Mouse (Mus musculus) forebrain, embryonic 16.5 days (tissue): ENCODE data around the gene Tuba1b. TPM values are rescaled to one million over a fixed set of nuclear protein-coding genes. Genes with fewer than 3 reads are reported as not detected.
A peak's percentile ranks its signal among the peaks of the same experiment; 100 is the strongest.

Source experiments
- ATAC-seq: fragments of 200-750 bp; cut with Nextera tagmentation; 2 replicates; pipeline ENCODE4 v1.8.0; 2017; ENCODE audit warnings: mild to moderate bottlenecking, moderate library complexity
- H3K27ac ChIP-seq: fragments of 300-500 bp; sonication (generic); 2 replicates; pipeline ENCODE4 v1.5.1; 2014; ENCODE audit warnings: low read length, control low read depth
- H3K27me3 ChIP-seq: fragments of 300-500 bp; sonication (generic); replicated peaks from 2 replicates; pipeline ENCODE4 v1.6.1; 2014; ENCODE audit warnings: low read length; ENCODE audit not compliant: control insufficient read depth, insufficient read depth
- H3K36me3 ChIP-seq: fragments of 300-500 bp; sonication (generic); 2 replicates; pipeline ENCODE4 v1.6.1; 2014; ENCODE audit not compliant: control insufficient read depth, insufficient read depth
- H3K4me1 ChIP-seq: fragments of 300-500 bp; sonication (generic); replicated peaks from 2 replicates; pipeline ENCODE4 v1.6.1; 2014; ENCODE audit warnings: low read length; ENCODE audit not compliant: control insufficient read depth, insufficient read depth
- H3K4me2 ChIP-seq: fragments of 300-500 bp; sonication (generic); 2 replicates; pipeline ENCODE4 v1.6.1; 2014; ENCODE audit warnings: mild to moderate bottlenecking, low read length, control low read depth
- H3K4me3 ChIP-seq: fragments of 300-500 bp; sonication (generic); replicated peaks from 2 replicates; pipeline ENCODE4 v1.5.1; 2014; ENCODE audit warnings: mild to moderate bottlenecking, low read length, control low read depth
- H3K9ac ChIP-seq: fragments of 300-500 bp; sonication (generic); replicated peaks from 2 replicates; pipeline ENCODE4 v1.6.1; 2014; ENCODE audit warnings: low read depth, low read length, control low read depth
- H3K9me3 ChIP-seq: fragments of 300-500 bp; sonication (generic); 2 replicates; pipeline ENCODE4 v1.6.1; 2016; ENCODE audit warnings: low read length; ENCODE audit not compliant: control insufficient read depth
- WGBS: fragments of 180-500 bp; shearing (Covaris S2); extraction: QIAGEN DNeasy Blood & Tissue Kit; methylation state at CpG from one replicate; pipeline ENCODE4 v1.1.7; 2014; 5-methylcytosine and 5-hydroxymethylcytosine counted together
- polyA plus RNA-seq: library from polyadenylated mRNA; unstranded; fragments of >200 nt; fragmentation: Nextera tagmentation; extraction: Ambion mirVana; gene quantifications from 2 replicates; pipeline ENCODE4 v1.2.1, GENCODE M21; 2015

The Tuba1b gene
- polyA plus RNA-seq, 1 experiment from 2014 or later: 1,178 TPM

- peak overlapping the region; percentile 11 for H3K4me2 ChIP-seq
- peak overlapping the region; percentile 12 for H3K9ac ChIP-seq
- no peaks in the 10 kb centered on the region for H3K9me3 ChIP-seq
- H3K27ac ChIP-seq: no peak overlapping the region
- H3K27me3 ChIP-seq: peaks cover 66% of the 10 kb centered on the region
- peak overlapping the region; percentile 16 for H3K4me3 ChIP-seq
- H3K36me3 ChIP-seq: no peaks in the 10 kb centered on the region
- peaks cover 29% of the 10 kb centered on the region for H3K4me1 ChIP-seq
- 0 out of 2 replicates have a peak, but pooled peaks have one; percentile 23 for ATAC-seq
- WGBS: 2% methylated on average over 41 of the region's 41 CpGs
Observed at GRCm38 (mm10) chr15:98895635-98896589, 38.5 kb downstream of the Tuba1b start.

GRCm38 (mm10) chr15:98894746-98895634 is 39.4 kb downstream of the Tuba1b start:
- Histone ChIP-seq H3K4me1 (peaks cover 29% of the 10 kb centered on the region), H3K27me3 (peaks cover 62% of the 10 kb centered on the region), H3K4me2 (peak overlapping the region; percentile 96), H3K27ac (no peak overlapping the region), H3K9ac (peak overlapping the region; percentile 12), H3K9me3 (no peaks in the 10 kb centered on the region), H3K36me3 (no peaks in the 10 kb centered on the region), H3K4me3 (peak overlapping the region; percentile 50)
- 4% methylated on average over 38 of the region's 38 CpGs for WGBS
- no peak for ATAC-seq

GRCm38 (mm10) chr15:98893940-98894745 is 40.2 kb downstream of the Tuba1b start, which contains the start of gene Rhebl1:
Gene Rhebl1, minus strand, starts transcription at chr15:98894540.
- H3K9ac ChIP-seq: peak within 1 kb of the TSS; percentile 49
- peak within 1 kb of the TSS; percentile 50 for H3K4me3 ChIP-seq
- H3K4me1 ChIP-seq: peaks cover 29% of the 10 kb centered on the region
- under 1% methylated on average over 77 of the region's 77 CpGs for WGBS
- H3K4me2 ChIP-seq: peak within 1 kb of the TSS; percentile 96
- H3K27ac ChIP-seq: no peak within 1 kb of the TSS
- no peaks in the 10 kb centered on the region for H3K36me3 ChIP-seq
- no peak for ATAC-seq
- no peaks in the 10 kb centered on the region for H3K9me3 ChIP-seq
- H3K27me3 ChIP-seq: peaks cover 57% of the 10 kb centered on the region

- Histone ChIP-seq H3K4me2 (no peak overlapping the region), H3K27me3 (peaks cover 46% of the 10 kb centered on the region), H3K9me3 (no peaks in the 10 kb centered on the region), H3K27ac (no peak overlapping the region), H3K4me1 (peaks cover 24% of the 10 kb centered on the region), H3K9ac (no peak overlapping the region), H3K36me3 (no peaks in the 10 kb centered on the region), H3K4me3 (no peak overlapping the region)
- no peak for ATAC-seq
- WGBS: 51% methylated on average over 4 of the region's 4 CpGs
Observed at GRCm38 (mm10) chr15:98893036-98893435, 41.3 kb downstream of the Tuba1b start.

- H3K4me1 ChIP-seq: peaks cover 21% of the 10 kb centered on the region
- H3K36me3 ChIP-seq: no peaks in the 10 kb centered on the region
- H3K4me2 ChIP-seq: no peak overlapping the region
- no peak overlapping the region for H3K9ac ChIP-seq
- peak; percentile 79 for ATAC-seq
- no peak overlapping the region for H3K27ac ChIP-seq
- H3K9me3 ChIP-seq: no peaks in the 10 kb centered on the region
- 42% methylated on average over 6 of the region's 6 CpGs for WGBS
- H3K4me3 ChIP-seq: no peak overlapping the region
- H3K27me3 ChIP-seq: peaks cover 38% of the 10 kb centered on the region
Observed at GRCm38 (mm10) chr15:98891907-98892606, 42.3 kb downstream of the Tuba1b start.

- Histone ChIP-seq H3K27me3 (peaks cover 32% of the 10 kb centered on the region), H3K4me3 (no peak overlapping the region), H3K9ac (no peak overlapping the region), H3K4me1 (peaks cover 21% of the 10 kb centered on the region), H3K27ac (no peak overlapping the region), H3K9me3 (no peaks in the 10 kb centered on the region), H3K36me3 (no peaks in the 10 kb centered on the region), H3K4me2 (peak overlapping the region; percentile 3; the same call in 1 of the 2 replicates)
- no peak for ATAC-seq
- 11% methylated on average over 19 of the region's 19 CpGs for WGBS
Observed at GRCm38 (mm10) chr15:98891198-98891742, 43.1 kb downstream of the Tuba1b start.

- Histone ChIP-seq H3K4me3 (no peak overlapping the region), H3K4me2 (no peak overlapping the region), H3K9ac (no peak overlapping the region), H3K9me3 (no peaks in the 10 kb centered on the region), H3K36me3 (no peaks in the 10 kb centered on the region), H3K27me3 (0 out of 2 replicates have a peak, but pooled peaks cover 2% of the 10 kb centered on the region), H3K4me1 (no peaks in the 10 kb centered on the region), H3K27ac (no peak overlapping the region)
- ATAC-seq: no peak
- 73% methylated on average over 7 of the region's 7 CpGs for WGBS
Observed at GRCm38 (mm10) chr15:98887526-98887925, 46.8 kb downstream of the Tuba1b start.
